In the genomic region with DNA sequence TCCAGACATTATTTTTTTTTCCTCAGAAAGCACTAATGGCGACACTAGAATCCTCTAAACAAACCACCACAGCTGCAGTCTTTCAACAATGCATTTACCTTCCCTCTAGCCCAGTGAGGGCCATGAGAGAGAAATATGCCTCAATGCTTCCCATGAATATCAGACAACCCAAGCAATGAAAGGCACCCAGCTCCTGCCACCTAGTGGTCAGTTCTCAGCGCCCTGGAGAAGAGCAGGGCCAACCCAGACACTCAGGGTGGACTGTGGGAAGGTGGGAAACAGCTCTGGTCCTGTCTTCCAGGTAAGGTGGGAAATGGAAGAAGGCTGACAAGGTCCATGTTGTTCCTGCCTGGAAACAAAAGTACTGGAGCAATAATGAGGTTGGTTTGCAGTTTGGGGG, we compare ENCODE assay signal across 8 mouse cellular contexts. TPM values are rescaled to one million over a fixed set of nuclear protein-coding genes. Genes with fewer than 3 reads are reported as not detected.
DNase-seq lines count a peak whose midpoint lies in the region; ATAC-seq lines count a peak whose summit lies in the region.

No protein-coding gene starts in this region.

- no peak overlapping the region for H3K4me3 ChIP-seq in hindbrain, embryonic 12.5 days

- H3K4me2 ChIP-seq in hindbrain, embryonic 12.5 days (replicated peaks) = no peak overlapping the region

- no peaks in the 10 kb centered on the region for H3K27me3 ChIP-seq in hindbrain, embryonic 12.5 days

- H3K9me3 ChIP-seq in hindbrain, embryonic 12.5 days (replicated peaks) = no peaks in the 10 kb centered on the region

- H3K27ac ChIP-seq in hindbrain, embryonic 12.5 days = no peak overlapping the region

- ATAC-seq in cerebellum, adult (ENCODE audit: insufficient number of reproducible peaks, low FRiP score, low TSS enrichment) = peak; percentile 81
- peak; percentile 75 for ATAC-seq in hindbrain, embryonic 12.5 days (ENCODE audit: low FRiP score)
- ATAC-seq in monocyte, adult 5-6 weeks (replicated peaks; ENCODE audit: insufficient number of reproducible peaks, low FRiP score, low TSS enrichment, poor library complexity, severe bottlenecking) = no peak

- H3K36me3 ChIP-seq in hindbrain, embryonic 12.5 days = peaks cover 26% of the 10 kb centered on the region

- no peaks in the 10 kb centered on the region for H3K4me1 ChIP-seq in hindbrain, embryonic 12.5 days

- no peak overlapping the region for H3K9ac ChIP-seq in hindbrain, embryonic 12.5 days

- WGBS in hindbrain, embryonic 12.5 days = 16% methylated on average over 2 of the region's 2 CpGs

- DNase-seq in MN1 (ENCODE audit: low spot score) = peak; percentile 43
- peak; percentile 38 for DNase-seq in forelimb bud, embryonic 11.5 days (ENCODE audit: low read depth, low spot score)
- peak; percentile 61 to 72 for DNase-seq in layer of hippocampus, postnatal 10 days (ENCODE audit: low spot score in 2 of 2)
- DNase-seq in lung, postnatal 36 days = peak; percentile 85
- DNase-seq in right cerebral cortex, adult 18-20 months = peak; percentile 79

RNA-seq across cellular contexts. Expression of a gene that starts 55.0 kb away (rescaled TPM):
- polyA plus RNA-seq in hindbrain, embryonic 12.5 days (2016; fragmentation: Nextera tagmentation; extraction: Ambion mirVana) = 65.0 and 65.3 TPM in 2 replicates
- 10 to 100 TPM; 76.4 to 78.5 TPM for total RNA-seq in layer of hippocampus, postnatal 10 days (2021)
- total RNA-seq in monocyte, adult 5-6 weeks (2017) = 18.0 to 31.9 TPM (median 18.3 TPM) in 3 replicates
